8 mouse cellular contexts compared by ENCODE assay signal in genomic region chr9:59291688-59292492, GRCm38 (mm10). TPM values are rescaled to one million over a fixed set of nuclear protein-coding genes. Genes with fewer than 3 reads are reported as not detected.
DNase-seq lines count a peak whose midpoint lies in the region; ATAC-seq lines count a peak whose summit lies in the region.

No protein-coding gene starts in this region.

- H3K4me2 ChIP-seq in liver, embryonic 11.5 days, result peak overlapping the region; percentile 74

- no peaks in the 10 kb centered on the region for H3K9me3 ChIP-seq in heart, embryonic 10.5 days
- H3K9me3 ChIP-seq in liver, embryonic 11.5 days (ENCODE audit: control insufficient read depth, low read length), result no peaks in the 10 kb centered on the region

- H3K36me3 ChIP-seq in heart, embryonic 10.5 days, result no peaks in the 10 kb centered on the region
- no peaks in the 10 kb centered on the region for H3K36me3 ChIP-seq in liver, embryonic 11.5 days (ENCODE audit: control insufficient read depth, insufficient read depth, low read length)

- 1% methylated on average over 50 of the region's 50 CpGs for WGBS in heart, embryonic 10.5 days
- WGBS in liver, embryonic 11.5 days, result 1% methylated on average over 46 of the region's 50 CpGs

- H3K27me3 ChIP-seq in heart, embryonic 10.5 days (ENCODE audit: insufficient read depth, poor library complexity, severe bottlenecking), result no peaks in the 10 kb centered on the region
- no peaks in the 10 kb centered on the region for H3K27me3 ChIP-seq in liver, embryonic 11.5 days (replicated peaks; ENCODE audit: control insufficient read depth, insufficient read depth, low read length)

- H3K27ac ChIP-seq in heart, embryonic 10.5 days, result peak overlapping the region; percentile 98
- H3K27ac ChIP-seq in liver, embryonic 11.5 days (ENCODE audit: low read depth, low read length), result peak overlapping the region; percentile 92

- H3K4me1 ChIP-seq in heart, embryonic 10.5 days, result peaks cover 34% of the 10 kb centered on the region
- peaks cover 45% of the 10 kb centered on the region for H3K4me1 ChIP-seq in liver, embryonic 11.5 days (replicated peaks; ENCODE audit: control insufficient read depth, insufficient read depth, low read length)

- no peak for DNase-seq in heart, embryonic 10.5 days (ENCODE audit: low spot score)
- no peak for DNase-seq in heart, postnatal 36 days
- DNase-seq in B cell, adult 2 months, result peak; percentile 21 to 24
- DNase-seq in liver, embryonic 11.5 days (ENCODE audit: low spot score), result no peak
- no peak for DNase-seq in ovary, adult 18-20 months (ENCODE audit: low spot score)
- DNase-seq in cerebellum, postnatal 4 days (ENCODE audit: low spot score in 2 of 2), result no peak
- DNase-seq in layer of hippocampus, adult 8-10 months (ENCODE audit: low spot score in 2 of 2), result no peak

- peak; percentile 20; the same call in 1 of the 2 replicates for ATAC-seq in erythroblast, adult 5-6 weeks (replicated peaks; ENCODE audit: low FRiP score, poor library complexity, severe bottlenecking)
- peak; percentile 60 for ATAC-seq in liver, embryonic 11.5 days (replicated peaks; ENCODE audit: low FRiP score)

- intact Hi-C loops in heart, postnatal 36 days (cut with DNase I), result loop anchor here (1.0 to 10.0 kb wide), 3 partner anchors 60 to 463 kb away; partner anchors contain the start of genes Arih1, Bbs4, Myo9a and Senp8

- peak overlapping the region; percentile 100 for H3K4me3 ChIP-seq in heart, embryonic 10.5 days
- H3K4me3 ChIP-seq in liver, embryonic 11.5 days (ENCODE audit: low read depth, low read length), result peak overlapping the region; percentile 99

- H3K9ac ChIP-seq in liver, embryonic 11.5 days (ENCODE audit: low read depth, low read length), result peak overlapping the region; percentile 95

RNA-seq across cellular contexts. Expression of gene Adpgk, which starts 0.5 kb away (rescaled TPM):
- polyA plus RNA-seq in heart, embryonic 10.5 days (2016; fragmentation: Nextera tagmentation; extraction: Ambion mirVana), result 31.7 and 38.4 TPM in 2 replicates
- 1 to 10 TPM; 7.3 to 8.5 TPM for total RNA-seq in heart, postnatal 36 days (2021)
- total RNA-seq in erythroblast, adult 5-6 weeks (2015; ENCODE audit: low replicate concordance), result 79.5 and 126 TPM in 2 replicates
- 71.7 and 75.5 TPM in 2 replicates for total RNA-seq in erythroblast, adult 5-6 weeks (2017; ENCODE audit: low replicate concordance)
- polyA plus RNA-seq in liver, embryonic 11.5 days (2014; fragmentation: Nextera tagmentation; extraction: Ambion mirVana), result 43.9 and 45.4 TPM in 2 replicates
- 10 to 100 TPM; 15.3 to 19.8 (median 17.9) TPM for total RNA-seq in layer of hippocampus, adult 8-10 months (2022)

Comparison
In these comparisons a context has a peak if more than half of its experiments do, and no peak if none do; other contexts are left out.
1. DNase-seq: peak in B cell, adult 2 months (2 of 2); none in heart, embryonic 10.5 days (single experiment), heart, postnatal 36 days (0 of 2), liver, embryonic 11.5 days (single experiment), ovary, adult 18-20 months (single experiment), cerebellum, postnatal 4 days (0 of 2) and layer of hippocampus, adult 8-10 months (0 of 2).